Mouse (Mus musculus) layer of hippocampus, postnatal 25 days (tissue): Measurements from ENCODE around the gene Eif2b1. TPM values are rescaled to one million over a fixed set of nuclear protein-coding genes. Genes with fewer than 3 reads are reported as not detected.
"Not testable (repeated sequence)": the region's sequence is repeated elsewhere in the genome, so short reads cannot be mapped to it uniquely, and the experiment has no call there.

Experiments
- DNase-seq, 2 experiments: peaks; one replicate each; pipeline ENCODE4 v3.0.0; 2022; ENCODE audit warnings: mixed read lengths in 2 of 2, low spot score in 1 of 2; ENCODE audit errors: extremely low spot score in 1 of 2
- total RNA-seq, 2 experiments: library from RNA; stranded (reverse); gene quantifications; 2 replicates each; pipeline ENCODE4 v1.2.3; 2021

Gene Eif2b1
- 10 to 100 TPM; 32.6 to 49.0 TPM for total RNA-seq

- DNase-seq, result peak; percentile 93 to 95
Measured at GRCm38 (mm10) chr5:124578633-124579317, at the start of gene Eif2b1, which contains the start of gene Gtf2h3. Gene Eif2b1, minus strand, starts transcription at chr5:124579131. Gene Gtf2h3, plus strand, starts transcription at chr5:124579140.

GRCm38 (mm10) chr5:124624291-124624690 is 45.4 kb upstream of the Eif2b1 start:
- DNase-seq, result no peak

GRCm38 (mm10) chr5:124622890-124623289 is 44.0 kb upstream of the Eif2b1 start:
- DNase-seq, result no peak

- no peak for DNase-seq
Measured at GRCm38 (mm10) chr5:124621362-124621761, 42.4 kb upstream of the Eif2b1 start.

- DNase-seq, result no peak
Measured at GRCm38 (mm10) chr5:124618711-124619110, 39.8 kb upstream of the Eif2b1 start.

GRCm38 (mm10) chr5:124614709-124615108 is 35.8 kb upstream of the Eif2b1 start:
- no peak for DNase-seq

GRCm38 (mm10) chr5:124610965-124611364 is 32.0 kb upstream of the Eif2b1 start:
- no peak for DNase-seq

GRCm38 (mm10) chr5:124605041-124605622 is 26.2 kb upstream of the Eif2b1 start:
- DNase-seq, result no peak

- DNase-seq, result no peak
Measured at GRCm38 (mm10) chr5:124604296-124604695, 25.4 kb upstream of the Eif2b1 start.

- peak in 1 of 2 experiments; percentile 66 for DNase-seq
Measured at GRCm38 (mm10) chr5:124602349-124602748, 23.4 kb upstream of the Eif2b1 start.

- not testable (repeated sequence) for DNase-seq
Measured at GRCm38 (mm10) chr5:124599726-124600125, 20.8 kb upstream of the Eif2b1 start.

GRCm38 (mm10) chr5:124598224-124599174 is 19.6 kb upstream of the Eif2b1 start:
- DNase-seq, result peak; percentile 73 to 76

GRCm38 (mm10) chr5:124592768-124593167 is 13.8 kb upstream of the Eif2b1 start:
- no peak for DNase-seq

GRCm38 (mm10) chr5:124582515-124582914 is 3.6 kb upstream of the Eif2b1 start:
- DNase-seq, result no peak

GRCm38 (mm10) chr5:124575467-124575866 is 3.5 kb downstream of the Eif2b1 start:
- no peak for DNase-seq

- peak; percentile 31 to 35 for DNase-seq
Measured at GRCm38 (mm10) chr5:124571068-124571467, 7.9 kb downstream of the Eif2b1 start.

- DNase-seq, result no peak
Measured at GRCm38 (mm10) chr5:124555145-124555544, 23.8 kb downstream of the Eif2b1 start.

GRCm38 (mm10) chr5:124553607-124554006 is 25.3 kb downstream of the Eif2b1 start:
- no peak for DNase-seq

- DNase-seq, result peak; percentile 81 to 88
Measured at GRCm38 (mm10) chr5:124552558-124553307, 26.2 kb downstream of the Eif2b1 start, which contains the start of gene Ddx55. Gene Ddx55, plus strand, starts transcription at chr5:124552864.

GRCm38 (mm10) chr5:124552094-124552472 is 26.8 kb downstream of the Eif2b1 start:
- DNase-seq, result no peak
